Mouse (Mus musculus): ENCODE results near the gene Skp1a. TPM values are rescaled to one million over a fixed set of nuclear protein-coding genes. Genes with fewer than 3 reads are reported as not detected.
A peak's percentile ranks its signal among the peaks of the same experiment; 100 is the strongest.
"Not testable (repeated sequence)": the region's sequence is repeated elsewhere in the genome, so short reads cannot be mapped to it uniquely, and the experiment has no call there.

Skp1a gene
- total RNA-seq (2021) = 100 to 1,000 TPM; 473 to 503 TPM
- long read RNA-seq, experiment 1, transcript Skp1a-201 (6 exons, 1,440 nt) = major isoform, 310 of 327 reads
- long read RNA-seq, experiment 1, partial matches to known transcripts = 6 of 327 reads
- long read RNA-seq, experiment 1, other reads (novel, unspliced or antisense) = 9 of 327 reads
- long read RNA-seq, experiment 2, transcript Skp1a-201 (6 exons, 1,440 nt) = major isoform, 236 of 246 reads
- long read RNA-seq, experiment 2, transcript Skp1a-203 (6 exons, 1,754 nt) = minor isoform, 7 of 246 reads
- long read RNA-seq, experiment 2, partial matches to known transcripts = 1 of 246 reads
- long read RNA-seq, experiment 2, other reads (novel, unspliced or antisense) = 2 of 246 reads

DNA sequence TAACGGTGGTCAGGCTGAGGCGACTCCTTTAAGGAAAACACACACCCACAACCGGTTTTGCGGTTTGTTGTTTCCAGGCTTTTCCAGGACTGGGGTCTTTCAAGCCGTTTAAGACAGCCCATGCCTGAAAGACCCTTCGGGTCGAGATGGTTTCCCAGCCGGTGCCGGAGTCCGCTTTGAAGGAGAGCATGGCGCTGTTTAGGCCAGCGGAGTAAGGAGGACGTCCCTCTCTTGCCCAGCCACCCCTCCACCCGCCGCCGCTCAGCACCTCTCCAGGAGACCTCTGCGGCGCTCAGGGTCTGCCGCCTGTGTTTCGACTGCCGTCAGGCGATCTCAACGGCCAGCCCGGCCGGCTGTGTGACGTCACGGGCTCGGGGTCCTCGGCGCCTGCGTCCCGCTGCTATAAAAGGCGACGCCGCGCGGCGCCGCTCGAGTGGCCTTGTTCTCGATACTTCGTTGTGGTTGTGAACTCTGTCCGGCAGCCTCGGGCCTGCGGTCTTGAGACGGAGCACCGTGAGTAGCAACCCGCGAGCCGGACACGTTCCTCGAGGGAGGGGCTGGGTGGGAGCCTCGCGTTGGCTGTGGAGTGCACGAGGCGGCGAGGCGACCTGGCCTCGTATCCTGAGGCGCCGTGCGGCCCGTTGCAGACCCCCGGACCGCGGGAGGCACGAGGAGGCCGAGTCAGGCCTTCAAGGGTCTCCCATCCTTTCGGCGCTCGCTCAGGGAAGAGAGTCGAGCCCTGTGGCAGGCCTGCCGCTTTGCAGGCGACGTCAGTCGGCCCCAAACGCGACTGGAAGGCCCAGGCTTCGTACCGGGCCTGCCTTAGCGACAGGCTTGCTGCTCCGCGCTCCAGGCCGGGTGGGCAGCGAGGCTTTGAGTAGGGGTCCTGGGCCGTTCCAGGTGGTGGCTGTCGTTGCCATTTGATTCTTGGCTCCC is at the start of gene Skp1a:
Gene Skp1a, plus strand, starts transcription at position 390 of the 936 bp plus-strand sequence.
- intact Hi-C loops (cut with DNase I) = no loop called here
- DNase-seq (ENCODE audit: low spot score in 2 of 2) = peak; percentile 93 to 94

DNA sequence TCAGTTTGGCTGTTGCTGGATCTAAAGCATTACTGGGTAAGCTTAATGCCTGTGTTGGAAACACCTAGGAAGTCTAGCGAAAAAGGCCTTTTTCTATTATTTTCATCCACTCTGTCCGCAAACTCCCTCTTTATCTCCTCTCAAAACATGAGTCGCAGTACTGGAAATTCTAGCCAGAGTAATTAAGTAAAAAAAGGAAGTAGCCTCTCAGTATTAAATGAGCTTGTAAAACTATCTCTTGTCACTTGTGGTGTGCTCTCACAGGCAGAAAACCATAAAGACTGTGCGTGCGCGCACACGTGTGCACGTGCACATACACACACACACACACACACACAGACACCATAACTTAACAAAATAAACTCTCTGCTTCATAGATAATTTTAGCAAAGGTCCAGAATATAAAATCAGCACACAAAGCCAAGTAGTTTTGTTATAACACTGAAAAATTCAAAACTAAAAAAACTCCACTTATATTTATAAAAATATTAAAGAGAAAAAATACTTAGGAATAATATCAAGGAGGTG is 35.2 kb upstream of the Skp1a start:
- DNase-seq (ENCODE audit: low spot score in 2 of 2); intact Hi-C loops (cut with DNase I): not testable (repeated sequence)

DNA sequence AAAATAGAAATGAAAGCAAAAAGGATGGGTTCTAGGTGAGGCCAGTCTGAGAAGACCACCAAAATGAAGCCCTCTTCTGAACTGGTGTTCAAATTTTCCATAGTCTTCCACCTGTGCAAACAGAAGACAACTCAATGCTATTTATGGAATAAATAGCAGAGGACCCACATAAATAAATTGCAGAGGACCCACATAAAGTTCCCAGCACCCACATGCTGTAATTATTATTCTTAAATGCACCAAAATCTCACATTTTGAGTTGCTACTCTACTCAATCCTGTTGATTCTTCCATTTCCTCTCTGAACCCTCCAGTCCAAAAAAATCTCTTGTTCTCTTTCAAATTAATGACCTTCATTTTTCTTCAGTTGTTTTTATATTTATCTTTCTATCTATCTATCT is 17.9 kb upstream of the Skp1a start, which contains the start of gene Olfr1371:
Gene Olfr1371, minus strand, starts transcription at position 101 of the 400 bp plus-strand sequence.
- intact Hi-C loops (cut with DNase I) = no loop called here
- no peak for DNase-seq (ENCODE audit: low spot score in 2 of 2)

DNA sequence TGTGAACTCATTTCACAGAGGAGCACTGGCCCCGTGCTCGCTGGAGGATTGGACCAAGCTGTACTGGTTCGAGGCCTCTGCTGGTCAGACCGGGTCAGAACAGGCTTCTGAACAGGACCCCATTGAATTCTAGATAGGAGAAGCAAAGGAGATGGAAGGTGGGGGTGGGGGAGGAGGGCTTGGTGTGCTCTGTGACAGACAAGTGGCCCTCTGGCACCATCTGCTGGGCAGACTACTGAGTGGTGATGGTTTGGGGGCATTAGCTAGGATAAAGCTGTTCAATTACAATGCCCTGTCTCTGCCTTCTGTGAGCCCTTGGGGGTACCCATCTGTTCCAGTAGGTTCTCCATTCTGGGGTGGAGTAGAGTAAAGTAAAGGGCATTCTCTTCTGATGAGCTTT is 11.5 kb upstream of the Skp1a start:
- DNase-seq (ENCODE audit: low spot score in 2 of 2) = peak; percentile 77 to 80
- intact Hi-C loops (cut with DNase I) = loop anchor here (5.0 to 10.0 kb wide), 3 partner anchors 83 to 185 kb away; no protein-coding TSS in a partner anchor

- DNase-seq (ENCODE audit: low spot score in 2 of 2) = not testable (repeated sequence)
- intact Hi-C loops (cut with DNase I) = loop anchor here (5.0 to 10.0 kb wide), 3 partner anchors 85 to 187 kb away; no protein-coding TSS in a partner anchor
Measured at GRCm38 (mm10) chr11:52221921-52222320, 9.9 kb upstream of the Skp1a start.

GRCm38 (mm10) chr11:52222891-52223290 is 8.9 kb upstream of the Skp1a start:
- intact Hi-C loops (cut with DNase I) = loop anchor here (5.0 to 10.0 kb wide), 3 partner anchors 86 to 188 kb away; no protein-coding TSS in a partner anchor
- no peak for DNase-seq (ENCODE audit: low spot score in 2 of 2)

GRCm38 (mm10) chr11:52223968-52224682 is 7.7 kb upstream of the Skp1a start:
- DNase-seq (ENCODE audit: low spot score in 2 of 2) = no peak

GRCm38 (mm10) chr11:52225986-52226599 is 5.7 kb upstream of the Skp1a start:
- intact Hi-C loops (cut with DNase I) = loop anchor here (10.0 kb wide), 2 partner anchors 119 to 191 kb away; no protein-coding TSS in a partner anchor
- DNase-seq (ENCODE audit: low spot score in 2 of 2) = no peak

More at GRCm38 (mm10) chr11:52223968-52224682, 7.7 kb upstream of the Skp1a start:
- intact Hi-C loops (cut with DNase I) = loop anchor here (5.0 to 10.0 kb wide), 3 partner anchors 87 to 189 kb away; no protein-coding TSS in a partner anchor

GRCm38 (mm10) chr11:52227053-52227452 is 4.7 kb upstream of the Skp1a start:
- intact Hi-C loops (cut with DNase I) = loop anchor here (10.0 kb wide), 2 partner anchors 118 to 192 kb away; no protein-coding TSS in a partner anchor
- DNase-seq (ENCODE audit: low spot score in 2 of 2) = no peak

GRCm38 (mm10) chr11:52227466-52228226 is 4.1 kb upstream of the Skp1a start:
- no peak for DNase-seq (ENCODE audit: low spot score in 2 of 2)
- intact Hi-C loops (cut with DNase I) = loop anchor here (10.0 kb wide), 2 partner anchors 117 to 193 kb away; no protein-coding TSS in a partner anchor

DNA sequence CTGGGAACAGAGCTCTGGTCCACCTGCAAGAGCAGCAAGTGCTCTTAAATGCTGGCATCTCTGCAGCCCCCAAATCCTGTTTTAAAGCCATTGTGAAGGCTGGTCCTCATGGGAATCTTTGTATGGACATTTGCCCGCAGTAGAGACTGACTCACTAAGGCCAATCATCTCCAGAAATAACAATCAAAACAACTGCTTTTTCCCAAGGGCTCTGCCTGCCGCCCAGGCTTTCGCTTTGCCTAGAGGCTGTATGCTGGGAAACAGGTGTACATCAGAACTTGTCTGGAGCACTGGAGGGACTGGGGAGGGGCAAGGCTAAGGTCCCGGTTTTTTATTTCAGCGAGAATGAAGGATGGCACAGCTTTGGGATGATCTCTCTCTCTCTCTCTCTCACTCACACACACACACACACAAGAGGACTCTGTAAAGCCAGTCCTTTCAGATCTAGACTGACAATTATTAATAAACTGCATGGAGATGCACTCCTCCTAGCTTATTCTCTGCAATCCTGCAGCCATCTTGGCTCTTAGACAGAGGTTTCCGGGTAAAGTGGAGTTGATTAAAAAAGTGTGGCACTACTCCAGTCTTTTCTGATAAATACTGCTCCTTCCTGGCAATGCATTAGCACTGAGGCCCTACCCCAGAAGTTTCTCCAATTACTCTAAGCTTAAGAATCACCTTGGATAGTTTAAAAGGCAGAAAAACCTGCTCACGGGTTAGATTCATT is 2.9 kb upstream of the Skp1a start:
- intact Hi-C loops (cut with DNase I) = loop anchor here (10.0 kb wide), 2 partner anchors 116 to 194 kb away; no protein-coding TSS in a partner anchor
- no peak for DNase-seq (ENCODE audit: low spot score in 2 of 2)

- DNase-seq (ENCODE audit: low spot score in 2 of 2) = no peak
- intact Hi-C loops (cut with DNase I) = no loop called here
Measured at GRCm38 (mm10) chr11:52230694-52231093, 1.1 kb upstream of the Skp1a start.

DNA sequence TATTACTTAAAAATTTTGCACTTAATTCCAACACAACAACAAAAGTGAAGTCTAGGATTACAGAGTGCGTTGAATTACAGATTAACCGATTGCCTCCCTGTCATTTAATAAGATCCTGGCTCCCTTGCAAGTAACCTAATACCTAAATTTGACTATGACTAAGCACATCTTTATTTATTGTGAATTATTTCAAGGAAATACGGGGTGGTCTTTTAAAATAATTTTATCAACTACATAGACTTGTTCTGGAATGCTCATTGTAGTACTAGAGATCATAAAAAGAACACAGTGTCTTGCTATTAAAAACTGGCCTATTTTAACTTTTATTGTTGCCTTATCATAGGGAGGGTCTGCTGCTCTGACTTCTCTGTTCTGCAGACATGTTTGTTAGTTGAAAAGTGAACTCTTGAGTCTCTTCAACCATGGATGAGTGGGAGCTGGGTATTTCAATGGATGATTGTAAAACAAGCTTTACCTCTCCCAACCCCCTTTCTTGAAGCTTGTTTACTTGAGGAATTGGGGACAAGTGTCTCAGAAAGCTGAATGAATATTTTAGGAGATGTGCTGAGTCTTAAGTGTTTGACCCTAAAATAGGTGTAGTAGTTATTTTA is 1.4 kb downstream of the Skp1a start:
- DNase-seq (ENCODE audit: low spot score in 2 of 2) = no peak
- intact Hi-C loops (cut with DNase I) = no loop called here

DNA sequence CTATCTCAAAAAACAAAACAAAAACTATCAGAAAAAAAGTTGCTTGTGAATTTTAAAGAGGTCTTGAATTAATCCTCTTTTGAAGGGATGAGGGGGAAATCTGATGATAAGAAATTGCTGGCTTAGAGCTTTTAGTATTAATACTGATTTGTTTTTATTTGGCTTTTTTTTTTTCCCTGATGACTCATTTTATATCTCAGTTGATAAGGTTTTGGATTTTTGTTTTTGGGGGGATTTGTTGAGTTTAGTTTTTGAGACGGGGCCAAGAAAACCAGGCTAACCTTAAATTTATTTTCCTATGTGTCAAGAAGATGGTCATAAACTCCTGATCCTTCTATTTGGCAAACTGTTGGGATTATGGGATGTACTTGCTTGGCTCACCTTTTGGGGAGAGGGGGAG is 2.1 kb downstream of the Skp1a start:
- intact Hi-C loops (cut with DNase I) = no loop called here
- DNase-seq (ENCODE audit: low spot score in 2 of 2) = no peak

DNA sequence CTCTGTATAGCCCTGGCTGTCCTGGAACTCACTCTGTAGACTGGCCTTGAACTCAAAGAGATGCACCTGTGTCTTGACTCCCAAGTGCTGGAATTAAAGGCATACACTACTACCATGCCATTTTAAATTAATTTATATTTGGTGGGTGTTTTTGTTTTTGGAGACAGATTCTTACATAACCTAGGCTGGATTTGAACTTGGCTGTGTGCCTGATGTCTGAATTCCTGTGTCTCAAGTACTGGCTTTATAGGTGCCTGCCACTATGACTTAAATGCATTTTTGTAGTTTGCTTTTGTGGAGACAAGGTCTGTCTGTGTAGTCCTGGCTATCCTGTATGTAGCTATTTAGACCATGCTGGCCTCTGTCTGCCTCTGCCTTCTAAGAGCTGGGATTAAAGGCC is 2.7 kb downstream of the Skp1a start:
- intact Hi-C loops (cut with DNase I) = no loop called here
- DNase-seq (ENCODE audit: low spot score in 2 of 2) = no peak

GRCm38 (mm10) chr11:52240898-52241542 is 9.2 kb downstream of the Skp1a start:
- no peak for DNase-seq (ENCODE audit: low spot score in 2 of 2)
- intact Hi-C loops (cut with DNase I) = no loop called here

All from left cerebral cortex, postnatal 14 days (tissue).